Mouse (Mus musculus) embryonic facial prominence, embryonic 12.5 days (tissue): Measurements from ENCODE around the gene Slc25a53. TPM values are rescaled to one million over a fixed set of nuclear protein-coding genes. Genes with fewer than 3 reads are reported as not detected.
A peak's percentile ranks its signal among the peaks of the same experiment; 100 is the strongest.
"Not testable (repeated sequence)": the region's sequence is repeated elsewhere in the genome, so short reads cannot be mapped to it uniquely, and the experiment has no call there.

Source experiments
- ATAC-seq: fragments of 200-750 bp; cut with Nextera tagmentation; 2 replicates; pipeline ENCODE4 v1.8.0; 2017; ENCODE audit not compliant: insufficient number of reproducible peaks, insufficient read depth, low FRiP score, low TSS enrichment
- H3K27ac ChIP-seq: fragments of 300-500 bp; sonication (generic); 2 replicates; pipeline ENCODE4 v1.5.1; 2016; ENCODE audit warnings: mild to moderate bottlenecking
- H3K27me3 ChIP-seq: fragments of 300-500 bp; sonication (generic); 2 replicates; pipeline ENCODE4 v1.6.1; 2016; ENCODE audit warnings: mild to moderate bottlenecking, moderate library complexity
- H3K36me3 ChIP-seq: fragments of 300-500 bp; sonication (generic); 2 replicates; pipeline ENCODE4 v1.6.1; 2016; ENCODE audit warnings: mild to moderate bottlenecking
- H3K4me1 ChIP-seq: fragments of 300-500 bp; sonication (generic); 2 replicates; pipeline ENCODE4 v1.6.1; 2016
- H3K4me2 ChIP-seq: fragments of 300-500 bp; sonication (generic); replicated peaks from 2 replicates; pipeline ENCODE4 v1.6.1; 2016; ENCODE audit warnings: mild to moderate bottlenecking, moderate library complexity
- H3K4me3 ChIP-seq: fragments of 300-500 bp; sonication (generic); 2 replicates; pipeline ENCODE4 v1.5.1; 2016; ENCODE audit warnings: mild to moderate bottlenecking
- H3K9ac ChIP-seq: fragments of 300-500 bp; sonication (generic); 2 replicates; pipeline ENCODE4 v1.6.1; 2016; ENCODE audit warnings: mild to moderate bottlenecking, moderate library complexity
- H3K9me3 ChIP-seq: fragments of 300-500 bp; sonication (generic); 2 replicates; pipeline ENCODE4 v1.6.1; 2016; ENCODE audit warnings: mild to moderate bottlenecking, moderate library complexity
- WGBS: fragments of 180-500 bp; shearing (Covaris S2); methylation state at CpG from one replicate; pipeline ENCODE4 v1.1.7; 2016; 5-methylcytosine and 5-hydroxymethylcytosine counted together
- polyA plus RNA-seq: library from polyadenylated mRNA; unstranded; fragments of >200 nt; fragmentation: Nextera tagmentation; extraction: Ambion mirVana; gene quantifications from 2 replicates; pipeline ENCODE4 v1.2.1, GENCODE M21; 2016

The Slc25a53 gene
- polyA plus RNA-seq, 1 experiment from 2014 or later, result 12.5 TPM

- H3K27me3 ChIP-seq, ATAC-seq, H3K9ac ChIP-seq, H3K9me3 ChIP-seq, H3K27ac ChIP-seq, H3K4me1 ChIP-seq, H3K36me3 ChIP-seq: not testable (repeated sequence)
- WGBS, result 57% methylated on average over 5 of the region's 5 CpGs
- H3K4me2 ChIP-seq, result peak overlapping the region; percentile 38
- H3K4me3 ChIP-seq, result peak overlapping the region; percentile 36; the same call in 1 of the 2 replicates
Observed at GRCm38 (mm10) chrX:136958300-136958699, 79.8 kb downstream of the Slc25a53 start.

- peak overlapping the region; percentile 36 for H3K4me3 ChIP-seq
- not testable (repeated sequence) for H3K4me1 ChIP-seq
Observed at GRCm38 (mm10) chrX:136957583-136958279, 80.4 kb downstream of the Slc25a53 start.

GRCm38 (mm10) chrX:136937985-136938384 lies 100.1 kb downstream of the Slc25a53 start:
- Histone ChIP-seq H3K4me3 (no peak overlapping the region), H3K4me2 (no peak overlapping the region), H3K36me3 (no peaks in the 10 kb centered on the region), H3K4me1 (no peaks in the 10 kb centered on the region), H3K9ac (no peak overlapping the region), H3K9me3 (no peaks in the 10 kb centered on the region), H3K27me3 (no peaks in the 10 kb centered on the region), H3K27ac (no peak overlapping the region)
- no peak for ATAC-seq
- whole genome bisulfite sequencing, result 49% methylated on average over 3 of the region's 3 CpGs

More at GRCm38 (mm10) chrX:136957583-136958279, 80.4 kb downstream of the Slc25a53 start:
- WGBS, result 17% methylated on average over 13 of the region's 13 CpGs
- not testable (repeated sequence) for H3K36me3 ChIP-seq, H3K9me3 ChIP-seq, H3K9ac ChIP-seq, H3K27me3 ChIP-seq, H3K27ac ChIP-seq
- peak overlapping the region; percentile 38 for H3K4me2 ChIP-seq
- peak; percentile 99 for ATAC-seq

Other genes with a start within 250 kb of the Slc25a53 start
- 15.0 and 16.3 TPM in 2 replicates for gene Plp1, start 215.6 kb downstream of the Slc25a53 start, polyA plus RNA-seq
- gene Rab9b, start 169.5 kb downstream of the Slc25a53 start, polyA plus RNA-seq, result 0.83 and 1.1 TPM in 2 replicates
- gene H2bfm, start 111.0 kb downstream of the Slc25a53 start, polyA plus RNA-seq, result not detected in 2 replicates
- 105 and 108 TPM in 2 replicates for gene Tmsb15b2, start 62.8 kb downstream of the Slc25a53 start, polyA plus RNA-seq
- 7.0 and 11.5 TPM in 2 replicates for gene Tmsb15l, start 61.4 kb downstream of the Slc25a53 start, polyA plus RNA-seq
- gene Tmsb15b1, start 61.4 kb downstream of the Slc25a53 start, polyA plus RNA-seq, result 35.6 and 45.5 TPM in 2 replicates
- gene Zcchc18, start 45.1 kb downstream of the Slc25a53 start, polyA plus RNA-seq, result 51.7 and 55.0 TPM in 2 replicates
- 11.8 and 14.0 TPM in 2 replicates for gene Fam199x, start 11.3 kb upstream of the Slc25a53 start, polyA plus RNA-seq
- not detected in 2 replicates for gene Esx1, start 83.8 kb upstream of the Slc25a53 start, polyA plus RNA-seq